Mouse (Mus musculus) CD4-positive naive resting alpha-beta T cell, adult 57 days (primary cell): ENCODE results near the gene Unc80. TPM values are rescaled to one million over a fixed set of nuclear protein-coding genes. Genes with fewer than 3 reads are reported as not detected.

ENCODE experiments used
- total RNA-seq: library from RNA; stranded (reverse); gene quantifications from one replicate; pipeline ENCODE4 v1.2.4, GENCODE M21; 2023

Gene Unc80
- total RNA-seq, result not detected

DNA sequence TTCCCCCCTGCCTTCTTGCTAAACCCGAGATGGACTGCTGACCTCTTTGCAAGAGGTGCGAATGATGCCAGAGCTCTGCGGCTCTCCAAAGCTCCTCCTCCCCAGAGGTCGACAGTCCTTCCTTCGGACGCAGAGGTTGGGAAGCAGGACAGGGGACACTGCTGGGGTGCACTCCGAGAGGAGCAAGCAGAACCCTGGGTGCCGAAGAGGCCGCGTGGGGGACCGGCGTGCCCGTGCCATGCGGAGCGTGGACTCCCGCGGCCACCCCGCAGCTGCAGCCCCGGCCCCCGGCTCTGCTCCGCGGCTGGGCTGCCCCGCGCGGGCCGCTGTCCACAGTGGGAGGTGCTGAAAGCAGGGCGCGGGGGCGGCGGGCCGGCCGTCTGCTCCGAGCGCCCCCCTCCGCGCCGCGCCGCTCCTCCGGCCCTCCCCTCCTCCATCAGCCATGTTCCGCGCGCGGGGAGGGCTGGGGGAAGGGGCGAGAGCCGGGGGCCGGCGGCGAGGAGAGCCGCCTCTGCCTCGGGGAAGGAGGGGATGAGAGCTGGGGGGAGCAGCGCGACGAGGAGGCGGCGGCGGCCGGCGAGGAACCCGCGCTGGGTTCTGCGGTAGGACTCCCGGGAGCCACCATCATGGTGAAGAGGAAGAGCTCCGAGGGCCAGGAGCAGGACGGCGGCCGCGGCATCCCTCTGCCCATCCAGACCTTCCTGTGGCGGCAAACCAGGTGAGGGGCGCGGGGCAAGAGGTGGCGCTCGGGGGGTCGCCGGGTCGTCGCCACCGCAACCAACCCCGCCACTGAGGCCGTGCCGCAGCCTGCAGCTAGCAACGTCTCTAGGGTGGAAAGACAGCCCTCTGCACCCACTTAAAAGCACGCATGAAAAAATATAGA is at the start of gene Unc80:
TSS of gene Unc80 (plus strand) at position 547 of the 883 bp plus-strand sequence.

DNA sequence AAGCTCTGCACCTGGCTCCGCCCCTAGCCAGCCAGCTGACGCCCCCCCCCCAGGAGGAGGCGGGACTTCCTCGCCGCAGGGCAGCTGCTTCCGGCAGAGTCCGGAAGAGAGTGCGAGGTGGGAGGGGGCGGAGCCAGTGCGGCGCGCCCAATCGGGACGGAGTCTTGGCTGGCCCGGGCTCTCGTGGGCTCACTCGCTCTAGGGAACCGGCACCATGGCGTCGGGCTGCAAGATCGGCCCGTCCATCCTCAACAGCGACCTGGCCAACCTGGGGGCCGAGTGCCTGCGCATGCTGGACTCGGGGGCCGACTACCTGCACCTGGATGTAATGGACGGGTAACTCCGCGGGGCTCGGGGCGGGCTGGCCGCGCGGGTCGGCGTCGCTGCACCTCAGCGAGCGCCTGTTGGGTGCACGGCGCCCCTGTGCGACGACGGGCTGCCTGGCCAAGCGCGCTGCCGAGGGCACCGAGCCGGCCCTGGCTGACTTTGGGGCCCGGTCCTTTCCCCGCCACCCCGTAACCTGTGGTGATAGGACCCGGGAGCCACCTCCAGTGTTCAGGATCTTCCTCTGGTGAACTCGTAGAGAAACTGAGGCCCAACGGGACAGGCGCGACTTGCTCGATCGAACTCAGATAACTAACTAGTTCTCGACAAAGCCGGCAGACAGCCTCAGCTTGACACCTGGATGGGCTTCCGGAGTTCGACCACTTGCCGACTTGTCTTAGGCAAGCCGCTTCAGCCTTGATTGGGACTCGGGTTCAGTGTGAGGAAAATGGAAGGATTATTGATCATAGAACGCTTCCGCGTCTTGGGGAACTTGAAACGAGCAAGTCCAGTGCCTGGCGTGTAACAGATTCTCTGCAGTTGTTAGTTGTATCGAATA is 232.8 kb downstream of the Unc80 start, which contains the start of gene Rpe:
TSS of gene Rpe (plus strand) at position 139 of the 883 bp plus-strand sequence.

Other genes starting within 250 kb of the Unc80 start
- gene Rpe, start 232.5 kb downstream of the Unc80 start, total RNA-seq, result 36.8 TPM